Mouse (Mus musculus): ENCODE measurements at regions not wholly inside any gene's neighbourhood (a gene's known extent, or its start where the extent isn't known, plus 50 kb on each side); places are given as distances from the start of the nearest gene placed in this dataset.
A peak's percentile ranks its signal among the peaks of the same experiment; 100 is the strongest.

DNA sequence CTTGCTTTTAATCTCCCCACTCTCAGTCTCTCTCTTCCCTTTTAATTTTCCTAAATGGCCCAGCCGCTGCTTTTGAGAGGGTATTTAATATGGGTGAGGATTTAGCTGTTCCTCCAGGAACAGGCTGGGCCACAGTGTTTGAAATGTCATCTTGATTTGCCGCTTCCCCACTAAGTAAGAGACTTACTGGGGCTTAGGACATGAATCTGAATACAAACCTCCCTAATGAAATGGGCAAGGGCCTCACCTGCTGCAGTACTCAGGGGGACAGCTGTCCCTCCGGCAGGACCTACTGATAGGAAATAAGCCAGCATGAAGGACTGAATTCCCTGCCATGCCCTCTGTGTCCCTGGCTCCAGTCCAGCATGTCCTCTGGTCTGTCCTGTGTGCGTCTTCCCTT lies 50.6 kb upstream of the Prr23a1 start:
- DNase-seq (ENCODE audit: low read depth, low spot score), result no peak

GRCm38 (mm10) chr9:98773651-98774185 lies 68.6 kb upstream of the Prr23a1 start:
- peak; percentile 54 for DNase-seq (ENCODE audit: low read depth, low spot score)

GRCm38 (mm10) chr9:98773212-98773611 lies 69.1 kb upstream of the Prr23a1 start:
- no peak for DNase-seq (ENCODE audit: low read depth, low spot score)

- DNase-seq (ENCODE audit: low read depth, low spot score), result no peak
Measured at GRCm38 (mm10) chr9:98754764-98755163, 87.5 kb upstream of the Prr23a1 start.

GRCm38 (mm10) chr9:98753356-98753953 lies 88.8 kb upstream of the Prr23a1 start:
- no peak for DNase-seq (ENCODE audit: low read depth, low spot score)

- DNase-seq (ENCODE audit: low read depth, low spot score), result no peak
Measured at GRCm38 (mm10) chr9:98743785-98744184, 98.5 kb upstream of the Prr23a1 start.

DNA sequence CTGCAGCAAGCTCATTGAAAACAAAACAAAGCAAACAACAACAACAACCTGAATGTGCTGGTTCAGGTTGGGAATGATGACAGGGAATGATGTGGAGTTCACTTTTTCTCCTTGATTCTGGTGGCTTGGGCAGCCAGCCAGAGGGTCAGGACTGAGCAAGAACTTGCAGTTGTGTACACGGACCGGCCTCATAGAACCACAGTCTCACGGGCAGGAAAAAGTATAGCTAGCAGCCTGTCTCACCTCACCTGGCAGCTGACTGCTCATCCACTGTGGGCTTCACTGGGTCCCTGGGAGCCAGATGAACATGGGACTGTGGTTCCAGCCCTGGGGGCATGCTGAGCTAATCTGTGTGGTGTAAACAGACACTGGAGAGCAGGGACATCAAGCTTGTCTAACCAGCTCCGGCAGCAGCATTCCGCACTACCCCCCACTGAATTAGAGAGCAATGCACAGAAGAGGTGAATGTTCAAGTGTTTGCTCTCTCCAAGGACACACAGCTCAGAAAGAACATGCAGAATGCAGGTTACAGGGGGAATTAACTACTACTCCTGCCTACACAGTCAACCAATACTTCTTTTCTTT lies 114.9 kb upstream of the Prr23a1 start:
- no peak for DNase-seq (ENCODE audit: low read depth, low spot score)

- DNase-seq (ENCODE audit: low read depth, low spot score), result no peak
Measured at GRCm38 (mm10) chr9:98726638-98727037, 115.7 kb upstream of the Prr23a1 start.

- no peak for DNase-seq (ENCODE audit: low read depth, low spot score)
Measured at GRCm38 (mm10) chr9:98722885-98723284, 119.4 kb upstream of the Prr23a1 start.

DNA sequence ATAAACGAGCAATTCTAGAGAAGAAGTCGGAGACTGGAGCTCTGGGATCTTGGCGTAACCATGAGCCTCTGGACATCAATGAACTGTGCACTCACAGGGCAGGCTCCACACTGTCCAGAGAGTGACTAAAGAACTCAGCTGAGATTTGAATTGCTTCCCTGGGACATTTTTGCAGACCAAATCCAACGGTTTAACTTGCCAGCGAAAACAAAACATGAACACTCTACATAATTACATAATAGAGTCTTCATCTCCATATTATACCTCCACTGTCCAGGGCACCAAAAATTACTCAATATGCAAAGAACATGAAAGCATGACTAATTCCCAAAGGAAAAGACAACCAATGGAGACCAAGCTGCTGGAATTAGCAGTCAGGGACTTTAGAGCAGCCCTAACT lies 119.9 kb upstream of the Mrps22 start:
- DNase-seq (ENCODE audit: low read depth, low spot score), result no peak

GRCm38 (mm10) chr9:98717701-98718270 lies 116.3 kb upstream of the Mrps22 start:
- no peak for DNase-seq (ENCODE audit: low read depth, low spot score)

- no peak for DNase-seq (ENCODE audit: low read depth, low spot score)
Measured at GRCm38 (mm10) chr9:98714661-98715060, 113.2 kb upstream of the Mrps22 start.

DNA sequence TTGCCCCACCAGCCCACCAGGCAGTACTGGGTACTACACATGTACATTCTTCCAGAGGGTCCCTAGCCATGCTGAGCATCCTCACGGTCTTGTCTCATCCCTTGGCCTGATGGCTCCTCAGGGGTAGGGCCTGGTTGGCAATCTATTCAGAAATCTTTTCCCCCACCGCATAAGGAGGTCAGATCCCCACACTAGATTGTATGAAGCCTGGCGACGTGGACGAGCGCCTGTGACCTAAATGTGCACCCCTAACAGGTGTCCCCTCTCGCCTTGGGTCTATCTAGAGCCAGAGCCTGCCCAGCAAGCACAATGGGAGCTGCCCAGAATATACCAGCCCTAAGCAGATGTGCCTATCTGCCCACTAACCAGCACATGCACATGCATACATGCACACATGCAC lies 111.4 kb upstream of the Mrps22 start:
- no peak for DNase-seq (ENCODE audit: low read depth, low spot score)

GRCm38 (mm10) chr9:98712023-98712563 lies 110.6 kb upstream of the Mrps22 start:
- no peak for DNase-seq (ENCODE audit: low read depth, low spot score)

- DNase-seq (ENCODE audit: low read depth, low spot score), result no peak
Measured at GRCm38 (mm10) chr9:98710155-98710710, 108.8 kb upstream of the Mrps22 start.

DNA sequence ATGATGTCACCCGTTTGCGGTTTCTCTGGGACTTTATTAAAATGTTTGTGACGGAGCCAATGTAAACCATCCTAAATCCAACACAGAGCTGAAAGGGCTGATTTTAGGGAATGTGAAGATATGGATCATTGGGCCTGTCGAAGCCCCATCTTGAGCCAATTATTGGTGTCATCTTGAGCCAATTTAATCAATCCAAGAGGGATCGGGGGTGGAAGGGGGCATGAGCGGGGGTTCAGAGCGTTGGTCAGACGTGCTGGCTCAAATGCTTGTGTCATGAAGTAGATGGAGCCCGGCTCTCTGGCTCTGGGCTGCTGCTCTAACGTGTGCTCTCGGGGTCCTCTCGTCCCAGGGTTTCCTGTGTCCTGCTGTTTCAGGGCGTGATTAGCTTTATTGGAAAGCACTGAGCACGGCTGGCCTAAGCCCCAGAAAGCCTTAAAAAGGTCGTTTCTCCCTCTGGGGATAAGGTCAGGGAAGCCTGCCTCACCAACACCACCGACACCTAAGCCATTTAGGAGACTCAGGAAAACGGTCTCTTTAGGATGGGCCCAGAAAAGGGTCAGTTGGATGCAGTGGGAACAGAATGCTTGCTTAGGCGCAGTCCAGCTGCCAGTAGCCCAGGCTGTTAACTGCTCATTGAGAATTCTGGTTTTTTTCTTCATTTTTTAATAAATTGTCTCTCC lies 106.7 kb upstream of the Mrps22 start:
- no peak for DNase-seq (ENCODE audit: low read depth, low spot score)

GRCm38 (mm10) chr9:98707491-98707890 lies 106.0 kb upstream of the Mrps22 start:
- no peak for DNase-seq (ENCODE audit: low read depth, low spot score)

GRCm38 (mm10) chr9:98704131-98704530 lies 102.7 kb upstream of the Mrps22 start:
- DNase-seq (ENCODE audit: low read depth, low spot score), result no peak

DNA sequence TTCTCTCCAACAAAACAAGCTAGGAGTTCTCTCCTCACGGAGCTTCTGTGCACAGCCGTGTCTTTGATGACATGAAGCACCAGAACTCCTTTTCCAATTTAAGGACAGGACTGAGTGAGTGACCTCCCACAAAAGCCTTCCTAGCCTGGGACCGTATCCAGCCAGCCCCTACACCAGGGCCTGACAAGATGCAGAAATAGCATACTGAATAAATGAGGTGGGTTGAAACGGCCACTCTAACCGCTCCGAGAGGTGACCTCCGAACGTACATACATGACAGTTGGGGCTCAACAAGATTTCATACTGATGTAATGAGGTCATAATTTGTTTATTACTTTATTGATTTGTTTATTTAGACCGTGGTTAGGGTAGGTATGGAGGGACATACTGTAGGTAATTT lies 101.9 kb upstream of the Mrps22 start:
- DNase-seq (ENCODE audit: low read depth, low spot score), result no peak

DNA sequence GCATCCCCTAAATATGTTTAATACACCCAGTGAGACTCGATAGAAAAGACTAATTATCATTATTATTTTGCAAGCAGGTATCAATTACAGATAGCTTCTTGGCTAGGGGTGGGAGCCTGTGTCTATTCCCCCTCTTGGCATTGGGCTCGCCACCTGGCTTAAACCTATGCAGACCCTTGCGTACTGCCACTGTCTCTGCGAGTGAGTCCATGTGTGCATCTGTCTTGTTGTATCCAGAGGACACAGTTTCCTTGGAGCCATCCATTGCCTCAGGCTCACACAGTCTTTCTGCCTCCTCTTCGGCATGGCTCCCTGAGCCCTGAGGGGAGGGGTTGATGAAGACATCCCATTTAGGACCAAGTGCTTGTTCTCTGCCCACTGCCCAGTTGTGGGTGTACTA lies 99.1 kb upstream of the Mrps22 start:
- DNase-seq (ENCODE audit: low read depth, low spot score), result no peak

DNA sequence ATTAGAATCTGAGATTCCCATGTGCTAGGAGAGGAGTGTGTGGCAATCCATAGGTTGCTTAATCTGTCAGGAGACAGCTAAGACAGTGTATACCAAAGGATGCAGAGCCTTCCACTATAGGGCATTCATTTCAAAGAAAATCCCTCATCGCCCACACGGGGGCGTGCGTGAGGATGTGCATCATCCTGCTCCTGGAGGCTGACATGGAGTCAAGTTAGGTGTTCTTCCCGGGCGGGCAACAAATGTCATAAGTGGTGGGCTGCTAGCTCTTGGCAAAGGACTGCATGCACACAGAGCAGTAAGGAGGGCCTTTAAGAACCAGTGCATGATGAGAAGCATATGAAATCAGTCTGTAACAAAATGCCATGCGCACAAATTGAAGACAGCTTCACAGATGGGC lies 95.7 kb upstream of the Mrps22 start:
- DNase-seq (ENCODE audit: low read depth, low spot score), result no peak

DNA sequence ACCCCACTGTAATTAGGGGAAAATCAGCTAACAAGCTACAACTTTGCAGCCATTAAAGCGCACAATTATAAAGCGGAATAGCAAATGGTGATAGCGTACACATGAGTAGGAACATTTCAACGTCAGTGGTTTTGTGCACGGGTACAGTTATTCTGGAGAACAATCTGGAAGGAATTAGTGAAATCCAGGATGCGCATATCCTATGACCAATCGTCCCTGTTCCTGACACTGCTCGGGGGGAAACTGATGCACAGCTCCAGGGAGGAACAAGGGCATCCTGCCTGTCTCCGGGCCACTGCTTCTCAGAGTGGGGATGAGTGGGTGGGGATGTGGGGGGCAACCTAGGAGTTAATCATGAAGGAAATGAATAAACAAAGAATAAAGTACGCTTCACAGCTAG lies 93.6 kb upstream of the Mrps22 start:
- no peak for DNase-seq (ENCODE audit: low read depth, low spot score)
